Mouse (Mus musculus): ENCODE measurements at regions not wholly inside any gene's neighbourhood (a gene's known extent, or its start where the extent isn't known, plus 50 kb on each side); places are given as distances from the start of the nearest gene placed in this dataset.

- TF ChIP-seq CTCF (IDR thresholded peaks at IDR 0.05; ENCODE audit: extremely low read depth, insufficient read length, insufficient replicate concordance, low read depth, low read length) (no peak), POLR2A (IDR thresholded peaks at IDR 0.05; ENCODE audit: low read depth, low read length) (no peak)
Measured at GRCm38 (mm10) chr2:75446996-75447715, 211.9 kb upstream of the Hnrnpa3 start.

All from small intestine, adult 2 months (tissue).